Mouse (Mus musculus) E14TG2a.4 (cell line): ENCODE data around the gene Spred3.
A peak's percentile ranks its signal among the peaks of the same experiment; 100 is the strongest.

Experiments
- H3K27me3 ChIP-seq: 2 replicates; pipeline ENCODE4 v1.6.1; 2014; ENCODE audit warnings: low read length, control low read depth; ENCODE audit not compliant: insufficient read depth
- H3K36me3 ChIP-seq: 2 replicates; pipeline ENCODE4 v1.6.1; 2014; ENCODE audit warnings: low read length, control low read depth; ENCODE audit not compliant: insufficient read depth
- H3K4me1 ChIP-seq: replicated peaks from 2 replicates; pipeline ENCODE4 v1.6.1; 2014; ENCODE audit warnings: low read depth, low read length, control low read depth
- H3K4me3 ChIP-seq: replicated peaks from 2 replicates; pipeline ENCODE4 v1.5.1; 2014; ENCODE audit warnings: mild to moderate bottlenecking, low read length
- H3K9me3 ChIP-seq: 2 replicates; pipeline ENCODE4 v1.6.1; 2014; ENCODE audit warnings: low read length, control low read depth
- CTCF ChIP-seq: conservative IDR thresholded peaks from 2 replicates; pipeline ENCODE4 v1.5.1; 2014; ENCODE audit warnings: low read length
- NANOG ChIP-seq: IDR thresholded peaks from 2 replicates; pipeline ENCODE4 v1.6.1; 2014; ENCODE audit warnings: borderline replicate concordance, low read length, mixed read lengths
- POU5F1 ChIP-seq: IDR thresholded peaks from 2 replicates; pipeline ENCODE4 v1.6.1; 2014; ENCODE audit warnings: low read length, borderline replicate concordance

The Spred3 gene

DNA sequence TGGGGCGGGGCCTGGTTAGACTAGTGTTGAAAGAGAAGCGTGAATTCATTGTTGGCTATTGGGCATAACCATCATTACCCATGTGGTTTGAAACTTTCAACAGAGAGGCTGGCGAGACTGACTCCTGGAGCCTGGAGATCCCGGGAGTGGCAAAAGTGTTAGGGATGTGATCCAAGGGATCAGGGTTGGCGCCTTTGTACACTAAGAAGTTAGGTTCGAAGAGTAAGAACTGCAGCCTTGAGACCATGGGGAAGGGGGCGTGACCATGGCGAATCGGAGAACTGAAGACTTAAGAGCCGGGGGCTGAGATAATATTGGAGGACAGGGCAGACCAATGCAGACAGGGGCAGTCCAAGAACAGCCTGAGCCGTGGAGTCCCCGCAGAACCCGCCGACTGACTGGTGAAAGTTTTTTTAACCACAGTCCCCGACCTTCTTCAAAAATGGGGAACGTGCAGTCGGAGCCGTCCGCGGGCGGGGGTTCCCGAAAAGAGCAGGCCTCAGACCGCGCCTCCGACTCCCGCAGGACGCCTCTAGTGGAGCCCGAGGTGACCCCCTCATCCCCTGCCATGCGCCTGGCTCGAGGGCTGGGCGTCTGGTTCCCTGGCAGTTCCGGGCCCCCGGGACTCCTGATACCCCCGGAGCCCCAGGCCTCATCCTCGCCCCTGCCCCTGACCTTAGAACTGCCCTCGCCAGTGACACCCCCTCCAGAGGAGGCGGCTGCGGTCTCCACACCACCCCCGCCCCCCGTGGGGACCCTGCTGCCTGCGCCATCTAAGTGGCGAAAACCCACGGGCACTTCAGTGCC, 747 bp upstream of the Spred3 start:
- H3K4me3 ChIP-seq = peak overlapping the region; percentile 88
- H3K36me3 ChIP-seq = peaks cover 40% of the 10 kb centered on the region
- TF ChIP-seq POU5F1 (no peak), CTCF (no peak), NANOG (no peak)
- H3K9me3 ChIP-seq = no peaks in the 10 kb centered on the region
- peaks cover 36% of the 10 kb centered on the region for H3K27me3 ChIP-seq
- peaks cover 55% of the 10 kb centered on the region for H3K4me1 ChIP-seq

DNA sequence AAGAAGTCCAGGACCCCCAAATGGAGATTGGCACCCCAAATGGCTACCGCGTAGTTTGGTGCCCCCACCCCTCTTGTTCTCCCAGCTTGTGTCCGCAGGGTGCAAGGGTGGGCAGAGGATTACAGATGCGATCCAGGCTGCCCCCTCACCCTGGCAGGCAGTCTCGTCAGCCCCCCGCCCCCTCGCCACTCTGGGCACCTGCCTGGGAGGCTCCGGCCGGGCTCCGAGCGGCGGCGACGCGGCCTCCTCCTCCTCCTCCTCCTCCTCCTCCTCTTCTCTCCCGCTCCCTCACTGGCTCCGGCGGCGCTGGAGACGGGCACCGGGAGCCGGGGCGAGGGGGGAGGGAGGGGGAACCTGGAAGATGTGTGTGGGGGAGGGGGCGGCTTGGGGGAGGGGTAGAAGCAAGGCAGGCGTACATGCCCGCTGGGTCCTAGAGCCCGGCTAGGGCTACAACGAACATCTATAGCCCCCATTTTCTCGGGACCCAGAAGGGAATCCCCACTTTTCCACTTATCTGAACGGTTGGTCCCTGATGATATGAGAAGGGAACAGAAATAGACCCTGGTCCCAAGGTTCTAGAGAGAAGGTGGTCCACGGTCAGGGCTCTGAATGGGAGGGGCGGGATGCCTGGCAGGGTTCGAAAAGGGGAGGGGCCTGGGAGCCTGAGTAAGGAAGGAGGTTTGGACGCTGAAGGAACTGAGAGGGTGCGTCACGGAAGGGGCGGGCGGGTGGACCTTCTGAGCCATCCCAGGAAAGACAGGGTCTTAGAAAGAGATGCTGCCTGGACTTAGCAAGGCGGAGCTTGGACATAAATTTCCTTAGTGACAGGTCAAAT, 763 bp downstream of the Spred3 start:
- peak overlapping the region; percentile 88 for H3K4me3 ChIP-seq
- peaks cover 36% of the 10 kb centered on the region for H3K27me3 ChIP-seq
- H3K4me1 ChIP-seq = peaks cover 58% of the 10 kb centered on the region
- no peak for TF ChIP-seq NANOG
- no peak for TF ChIP-seq POU5F1
- TF ChIP-seq CTCF = no peak
- no peaks in the 10 kb centered on the region for H3K9me3 ChIP-seq
- peaks cover 27% of the 10 kb centered on the region for H3K36me3 ChIP-seq

GRCm38 (mm10) chr7:29168791-29169230, 1.4 kb downstream of the Spred3 start:
- H3K27me3 ChIP-seq = peaks cover 36% of the 10 kb centered on the region
- no peak for TF ChIP-seq NANOG
- no peak for TF ChIP-seq POU5F1
- TF ChIP-seq CTCF = no peak
- H3K36me3 ChIP-seq = peaks cover 21% of the 10 kb centered on the region
- no peaks in the 10 kb centered on the region for H3K9me3 ChIP-seq
- H3K4me3 ChIP-seq = peak overlapping the region; percentile 88
- H3K4me1 ChIP-seq = peaks cover 62% of the 10 kb centered on the region

DNA sequence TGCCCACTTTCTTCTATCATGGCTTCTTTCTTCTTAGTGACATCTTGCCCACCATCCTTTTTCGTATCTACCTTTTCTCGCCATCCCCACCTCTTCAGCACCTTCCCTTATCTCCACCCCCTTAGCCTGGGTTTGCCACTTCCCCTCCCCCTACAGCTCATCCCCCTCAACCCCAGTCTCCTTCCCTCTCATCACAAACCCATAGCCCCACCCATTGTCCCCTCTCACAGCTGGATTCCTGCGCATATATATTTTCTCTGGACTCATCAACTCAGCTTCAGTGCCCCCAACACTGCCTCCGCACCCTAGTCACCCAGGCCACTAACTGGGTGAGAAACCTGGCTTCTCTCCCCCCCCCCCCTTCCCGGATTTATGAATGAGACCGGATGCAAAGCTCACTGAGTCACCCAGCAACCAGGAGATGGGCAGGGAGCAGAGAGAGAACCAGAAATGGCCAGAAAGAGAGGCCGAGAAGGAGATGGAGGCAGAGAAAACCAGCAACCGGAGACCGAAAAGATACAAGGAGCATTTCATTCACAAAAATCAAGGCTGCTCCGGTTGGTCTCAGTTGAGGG, 2.0 kb downstream of the Spred3 start:
- TF ChIP-seq CTCF (no peak), NANOG (no peak), POU5F1 (no peak)
- peaks cover 66% of the 10 kb centered on the region for H3K4me1 ChIP-seq

DNA sequence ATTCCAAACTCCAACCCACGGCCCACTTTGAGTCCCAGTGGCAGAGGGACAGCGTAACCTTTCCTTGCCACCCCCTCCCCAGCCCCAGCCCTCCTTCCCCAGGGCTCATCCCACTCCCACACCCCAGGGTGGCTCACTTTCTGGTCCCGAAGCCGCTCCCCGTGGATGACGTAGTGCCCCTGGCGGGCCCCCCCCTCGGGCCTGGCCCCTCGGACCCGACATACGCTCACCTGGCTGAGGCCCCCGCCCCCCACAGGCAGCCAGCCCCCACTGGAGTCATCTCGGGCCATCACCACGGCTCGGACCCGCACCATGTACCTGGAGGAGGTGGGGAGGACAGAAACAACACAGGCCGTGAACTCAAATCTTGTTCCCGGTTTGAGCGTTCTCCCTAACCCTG, 2.6 kb downstream of the Spred3 start:
- TF ChIP-seq POU5F1 (no peak), NANOG (no peak), CTCF (no peak)
- Histone ChIP-seq H3K27me3 (peaks cover 25% of the 10 kb centered on the region), H3K36me3 (peaks cover 9% of the 10 kb centered on the region), H3K9me3 (no peaks in the 10 kb centered on the region), H3K4me3 (peak overlapping the region; percentile 88), H3K4me1 (peaks cover 65% of the 10 kb centered on the region)

More for the DNA sequence above, 2.0 kb downstream of the Spred3 start:
- Histone ChIP-seq H3K9me3 (no peaks in the 10 kb centered on the region), H3K27me3 (peaks cover 31% of the 10 kb centered on the region), H3K36me3 (peaks cover 15% of the 10 kb centered on the region), H3K4me3 (peak overlapping the region; percentile 88)

DNA sequence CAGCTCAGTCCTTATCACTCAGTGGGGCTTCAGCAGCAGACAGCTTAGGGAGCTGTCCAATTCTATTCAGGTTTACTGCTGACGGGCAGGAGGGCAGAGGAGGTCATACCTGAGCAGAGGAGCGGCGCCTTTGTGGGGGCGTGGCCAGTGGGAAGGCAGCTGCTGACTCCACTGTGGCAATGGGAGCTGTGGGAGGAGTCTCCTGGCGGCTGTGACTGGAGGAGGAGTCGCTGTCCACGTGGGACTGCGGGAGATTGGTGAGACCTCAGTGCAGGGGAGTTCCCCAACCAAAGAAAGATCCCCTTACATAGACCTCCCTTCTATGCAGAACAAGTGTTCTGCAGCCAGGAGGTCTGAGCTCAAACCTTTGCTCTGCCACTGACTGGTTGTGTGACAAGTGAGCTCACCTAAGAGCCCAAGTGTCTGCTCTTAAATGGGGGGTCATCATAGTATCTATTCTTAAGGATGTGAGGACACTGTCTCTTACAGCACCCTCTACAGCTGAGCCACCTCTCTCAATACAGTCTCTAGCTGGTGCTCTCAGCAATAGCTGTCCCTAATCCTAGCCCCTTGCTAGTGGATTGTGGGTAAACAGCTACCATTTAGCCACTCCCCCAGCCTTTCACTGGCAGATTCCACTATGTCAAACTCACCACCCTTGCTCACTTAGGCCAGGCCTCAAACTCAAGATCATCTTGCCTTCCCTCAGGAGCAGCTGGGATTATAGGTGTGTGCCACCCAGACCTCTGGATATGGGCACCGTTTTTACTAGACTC, 7.3 kb downstream of the Spred3 start:
- peaks cover 11% of the 10 kb centered on the region for H3K36me3 ChIP-seq
- peak overlapping the region; percentile 33; the same call in 1 of the 2 replicates for H3K4me3 ChIP-seq
- no peak for TF ChIP-seq NANOG
- TF ChIP-seq CTCF = no peak
- TF ChIP-seq POU5F1 = no peak
- peaks cover 68% of the 10 kb centered on the region for H3K4me1 ChIP-seq
- H3K27me3 ChIP-seq = peaks cover 22% of the 10 kb centered on the region; the same call in 1 of the 2 replicates
- H3K9me3 ChIP-seq = no peaks in the 10 kb centered on the region

DNA sequence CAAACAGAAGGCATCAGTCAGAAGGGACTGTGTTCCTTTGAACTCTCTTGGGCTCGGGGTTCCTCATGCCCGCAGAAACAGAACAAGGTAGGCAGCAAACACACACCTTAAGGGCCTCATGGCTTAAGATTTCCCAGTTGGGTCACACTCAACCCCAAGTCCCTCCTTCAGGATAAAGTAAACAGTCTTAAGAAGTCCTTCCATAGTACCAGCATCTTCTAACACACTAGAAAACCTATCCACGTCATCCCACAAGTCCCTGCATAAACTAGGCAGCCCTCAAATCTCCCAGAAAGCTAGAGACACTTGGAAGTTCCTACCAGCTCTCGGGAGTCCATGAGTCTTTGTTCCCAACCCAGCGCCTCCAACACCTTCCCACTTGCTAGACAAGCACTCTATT, 7.9 kb downstream of the Spred3 start:
- TF ChIP-seq POU5F1 (no peak), CTCF (no peak), NANOG (no peak)
- peaks cover 11% of the 10 kb centered on the region for H3K36me3 ChIP-seq

DNA sequence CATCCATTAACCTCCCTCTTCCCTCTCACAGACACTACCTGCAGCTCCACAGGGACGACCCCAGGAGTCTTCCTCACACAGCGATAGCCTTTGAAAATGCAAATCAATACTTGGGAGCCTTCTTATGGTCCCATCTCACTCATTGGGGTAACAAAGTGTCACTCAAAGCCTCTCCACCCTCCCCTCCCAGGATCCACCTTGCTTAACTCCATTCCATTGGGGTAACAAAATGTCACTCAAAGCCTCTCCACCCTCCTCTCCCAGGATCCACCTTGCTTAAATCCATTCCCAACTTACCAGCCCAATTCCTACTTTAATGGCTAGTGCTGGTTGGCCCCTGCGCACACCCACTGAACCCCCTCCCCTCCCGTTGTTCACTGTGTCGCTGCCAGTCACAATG, 11.9 kb downstream of the Spred3 start:
- Histone ChIP-seq H3K36me3 (peaks cover 13% of the 10 kb centered on the region), H3K4me3 (peak overlapping the region; percentile 72), H3K27me3 (peaks cover 18% of the 10 kb centered on the region; the same call in 1 of the 2 replicates), H3K9me3 (no peaks in the 10 kb centered on the region), H3K4me1 (peaks cover 78% of the 10 kb centered on the region)
- TF ChIP-seq NANOG (no peak), CTCF (no peak), POU5F1 (no peak)

More for the DNA sequence above, 7.9 kb downstream of the Spred3 start:
- Histone ChIP-seq H3K4me1 (peaks cover 68% of the 10 kb centered on the region), H3K4me3 (peak overlapping the region; percentile 70), H3K9me3 (no peaks in the 10 kb centered on the region), H3K27me3 (peaks cover 22% of the 10 kb centered on the region; the same call in 1 of the 2 replicates)
